Mouse (Mus musculus) heart, postnatal 0 days (tissue): ENCODE data around the gene Kcp. TPM values are rescaled to one million over a fixed set of nuclear protein-coding genes. Genes with fewer than 3 reads are reported as not detected.

ENCODE experiments used
- ATAC-seq: fragments of 200-750 bp; cut with Nextera tagmentation; 2 replicates; pipeline ENCODE4 v1.8.0; 2017; ENCODE audit warnings: low read depth, moderate number of reproducible peaks, moderate library complexity; ENCODE audit not compliant: insufficient read depth
- DNase-seq: peaks from one replicate; pipeline ENCODE4 v3.0.0-alpha.2; 2016; ENCODE audit warnings: low spot score
- H3K27ac ChIP-seq: fragments of 300-500 bp; sonication (generic); 2 replicates; pipeline ENCODE4 v1.5.1; 2014; ENCODE audit warnings: low read depth, mild to moderate bottlenecking
- H3K27me3 ChIP-seq: fragments of 300-500 bp; sonication (generic); 2 replicates; pipeline ENCODE4 v1.6.1; 2014; ENCODE audit warnings: low read length, mixed read lengths; ENCODE audit not compliant: control insufficient read depth, insufficient read depth
- H3K36me3 ChIP-seq: fragments of 300-500 bp; sonication (generic); replicated peaks from 2 replicates; pipeline ENCODE4 v1.6.1; 2014; ENCODE audit warnings: low read length, mixed read lengths; ENCODE audit not compliant: control insufficient read depth, insufficient read depth
- H3K4me1 ChIP-seq: fragments of 300-500 bp; sonication (generic); 2 replicates; pipeline ENCODE4 v1.6.1; 2014; ENCODE audit warnings: antibody characterized with exemption; ENCODE audit not compliant: control insufficient read depth, insufficient read depth
- H3K4me2 ChIP-seq: fragments of 300-500 bp; sonication (generic); 2 replicates; pipeline ENCODE4 v1.6.1; 2014; ENCODE audit warnings: low read depth, mild to moderate bottlenecking, low read length, moderate library complexity
- H3K4me3 ChIP-seq: fragments of 300-500 bp; sonication (generic); 2 replicates; pipeline ENCODE4 v1.5.1; 2014; ENCODE audit warnings: low read depth, low read length
- H3K9ac ChIP-seq: fragments of 300-500 bp; sonication (generic); replicated peaks from 2 replicates; pipeline ENCODE4 v1.6.1; 2014; ENCODE audit warnings: low read depth, low read length, mixed read lengths
- H3K9me3 ChIP-seq: fragments of 300-500 bp; sonication (generic); replicated peaks from 2 replicates; pipeline ENCODE4 v1.6.1; 2016; ENCODE audit warnings: low read length; ENCODE audit not compliant: control insufficient read depth
- CTCF ChIP-seq: IDR thresholded peaks from 2 replicates; pipeline ENCODE4 v1.5.1; 2016; ENCODE audit warnings: antibody characterized with exemption, control low read depth, low read depth
- EP300 ChIP-seq: IDR thresholded peaks from 2 replicates; pipeline ENCODE4 v1.6.1; 2016; ENCODE audit warnings: antibody characterized with exemption, low read depth
- WGBS: fragments of 180-500 bp; shearing (Covaris S2); extraction: QIAGEN DNeasy Blood & Tissue Kit; methylation state at CpG from one replicate; pipeline ENCODE4 v1.1.7; 2014; 5-methylcytosine and 5-hydroxymethylcytosine counted together
- polyA plus RNA-seq: library from polyadenylated mRNA; unstranded; fragments of >200 nt; fragmentation: Nextera tagmentation; extraction: Ambion mirVana; gene quantifications from 2 replicates; pipeline ENCODE4 v1.2.1, GENCODE M21; 2015
- total RNA-seq: library from RNA; depleted of rRNA; stranded (reverse); fragments of >200 nt; gene quantifications from 2 replicates; pipeline ENCODE4 v1.2.3, GENCODE M21; 2014; ENCODE audit warnings: low replicate concordance

Gene Kcp
- total and polyA plus RNA-seq, 2 experiments from 2014 or later: 4.2 to 17.9 TPM

DNA sequence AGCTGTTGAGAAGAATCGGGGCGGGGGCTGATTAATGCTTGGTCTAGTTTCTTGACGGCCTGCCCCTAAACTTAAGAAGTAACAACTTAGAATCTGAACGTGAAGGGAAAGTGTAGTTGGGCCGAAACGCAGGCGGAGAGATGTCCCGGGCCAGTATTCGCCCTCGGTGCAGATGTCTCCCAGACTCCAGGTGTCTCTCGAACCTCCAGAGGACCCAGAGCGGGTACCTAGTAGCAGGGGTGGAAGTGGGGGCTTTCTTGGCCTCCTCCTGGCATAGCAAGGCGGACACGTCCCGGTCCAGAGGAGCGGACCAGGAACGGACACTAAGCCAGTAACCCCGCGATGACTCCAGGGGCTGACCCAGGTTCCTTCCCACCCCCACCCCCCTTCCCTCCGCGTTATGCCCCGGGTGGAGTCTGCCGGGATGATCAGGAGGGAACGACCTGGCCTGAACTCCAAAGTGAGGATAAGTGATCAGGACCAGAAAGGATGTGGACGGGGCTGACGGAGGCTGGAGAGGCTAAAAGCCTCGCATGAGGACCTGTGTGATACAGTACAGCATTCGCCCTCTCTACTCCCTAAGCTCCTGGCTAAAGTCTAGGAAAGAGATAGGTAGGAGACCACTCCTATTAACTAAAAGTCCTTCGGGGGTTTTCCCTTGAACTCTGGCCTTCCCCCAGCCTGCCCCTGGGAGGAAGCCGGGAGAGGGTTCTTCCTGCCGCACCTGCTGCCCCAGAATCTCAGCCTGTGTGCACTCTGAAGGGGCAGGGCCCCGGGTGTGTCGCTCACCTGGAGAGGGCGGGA lies 19.8 kb upstream of the Kcp start:
- 10% methylated on average over 34 of the region's 34 CpGs for whole genome bisulfite sequencing
- no peaks in the 10 kb centered on the region for H3K9me3 ChIP-seq
- H3K9ac ChIP-seq: peak overlapping the region; percentile 38; the same call in 1 of the 2 replicates
- H3K27me3 ChIP-seq: peaks cover 25% of the 10 kb centered on the region
- peak overlapping the region; percentile 62 for H3K4me3 ChIP-seq
- H3K27ac ChIP-seq: no peak overlapping the region
- no peak for ATAC-seq
- H3K36me3 ChIP-seq: no peaks in the 10 kb centered on the region
- DNase-seq: no peak
- TF ChIP-seq EP300: no peak
- no peak for TF ChIP-seq CTCF
- peaks cover 9% of the 10 kb centered on the region for H3K4me1 ChIP-seq
- H3K4me2 ChIP-seq: peak overlapping the region; percentile 96

DNA sequence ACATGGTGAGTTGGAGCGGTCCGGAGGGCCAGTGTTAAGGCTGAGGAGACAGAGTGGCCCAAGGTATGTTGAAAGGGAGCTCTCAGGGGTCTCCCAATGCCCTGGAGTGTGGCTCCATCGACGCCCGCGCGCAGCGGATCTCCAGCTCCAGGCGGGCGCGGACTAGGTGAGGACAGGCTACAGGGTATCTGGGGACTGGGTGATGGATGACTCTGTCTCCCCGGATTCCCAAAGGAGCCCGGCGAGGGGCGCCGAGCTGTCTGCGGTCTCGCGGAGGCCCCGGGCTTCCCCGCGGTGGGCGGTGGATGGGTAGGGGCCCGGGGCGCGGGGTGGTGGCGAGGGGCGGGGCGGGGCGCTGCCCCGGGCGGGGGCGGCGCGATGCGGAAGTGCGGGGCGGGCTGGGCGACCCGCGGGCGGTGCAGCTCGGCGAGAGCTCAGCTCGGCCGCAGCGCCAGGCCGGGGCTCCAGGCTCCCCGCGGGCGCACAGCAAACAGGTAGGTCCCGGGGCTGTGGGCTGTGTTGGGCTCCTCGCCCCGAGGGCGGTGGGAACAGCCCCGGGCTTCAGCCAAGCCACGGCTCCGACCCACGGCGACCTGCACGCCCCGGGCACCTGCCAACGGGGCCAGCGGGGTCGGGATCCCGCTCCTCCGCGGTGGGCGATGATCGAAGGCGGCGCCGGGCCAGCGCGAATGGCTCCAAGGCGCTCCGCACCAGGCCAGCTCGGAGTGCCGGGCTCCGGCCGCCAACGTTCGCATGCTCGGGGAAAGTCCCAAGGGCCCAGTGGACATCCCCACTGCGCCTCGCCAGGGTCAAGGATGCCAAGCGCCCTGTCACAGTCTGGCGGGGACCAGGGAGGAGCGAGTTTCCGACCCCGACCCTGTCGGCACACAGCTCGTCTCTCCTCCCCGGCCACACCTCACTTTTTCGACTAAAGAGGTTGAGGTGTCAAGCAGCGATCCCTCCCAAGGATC lies 18.8 kb upstream of the Kcp start, which contains the start of gene Irf5:
Irf5 (plus strand) TSS at position 345 of the 971 bp plus-strand sequence.
- 1% methylated on average over 92 of the region's 96 CpGs for WGBS
- TF ChIP-seq CTCF (no peak), EP300 (no peak)
- peak; percentile 19 for ATAC-seq
- no peak for DNase-seq
- Histone ChIP-seq H3K9me3 (no peaks in the 10 kb centered on the region), H3K4me2 (peak within 1 kb of the TSS; percentile 96), H3K27ac (no peak within 1 kb of the TSS), H3K27me3 (peaks cover 25% of the 10 kb centered on the region), H3K36me3 (no peaks in the 10 kb centered on the region), H3K4me3 (peak within 1 kb of the TSS; percentile 62), H3K9ac (peak within 1 kb of the TSS; percentile 38; the same call in 1 of the 2 replicates), H3K4me1 (peaks cover 9% of the 10 kb centered on the region)

DNA sequence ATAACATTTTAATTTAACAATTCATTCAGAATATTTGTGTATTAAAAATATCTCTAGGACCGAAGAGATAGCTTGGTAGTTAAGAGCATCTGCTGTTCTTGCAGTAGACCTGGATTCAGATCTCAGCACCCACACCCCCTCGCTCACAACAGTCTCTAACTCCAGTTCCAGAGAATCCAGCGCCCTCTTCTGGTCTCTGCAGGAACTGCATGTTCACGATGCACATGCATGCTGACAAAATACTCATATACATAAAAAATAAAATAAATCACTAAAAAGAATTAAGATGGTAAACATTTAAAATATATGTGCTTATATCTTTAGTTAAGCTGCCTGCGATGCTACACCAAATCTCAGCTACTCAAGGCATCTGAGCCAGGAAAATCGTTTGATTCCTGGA lies 17.5 kb upstream of the Kcp start:
- no peaks in the 10 kb centered on the region for H3K9me3 ChIP-seq
- no peak for DNase-seq
- H3K9ac ChIP-seq: no peak overlapping the region
- H3K27ac ChIP-seq: no peak overlapping the region
- ATAC-seq: no peak
- no peaks in the 10 kb centered on the region for H3K36me3 ChIP-seq
- TF ChIP-seq EP300 (no peak), CTCF (no peak; the same call in 1 of the 2 replicates)
- H3K4me3 ChIP-seq: no peak overlapping the region
- 76% methylated on average over 6 of the region's 6 CpGs for WGBS
- peaks cover 25% of the 10 kb centered on the region for H3K27me3 ChIP-seq
- H3K4me1 ChIP-seq: peaks cover 9% of the 10 kb centered on the region
- no peak overlapping the region for H3K4me2 ChIP-seq

DNA sequence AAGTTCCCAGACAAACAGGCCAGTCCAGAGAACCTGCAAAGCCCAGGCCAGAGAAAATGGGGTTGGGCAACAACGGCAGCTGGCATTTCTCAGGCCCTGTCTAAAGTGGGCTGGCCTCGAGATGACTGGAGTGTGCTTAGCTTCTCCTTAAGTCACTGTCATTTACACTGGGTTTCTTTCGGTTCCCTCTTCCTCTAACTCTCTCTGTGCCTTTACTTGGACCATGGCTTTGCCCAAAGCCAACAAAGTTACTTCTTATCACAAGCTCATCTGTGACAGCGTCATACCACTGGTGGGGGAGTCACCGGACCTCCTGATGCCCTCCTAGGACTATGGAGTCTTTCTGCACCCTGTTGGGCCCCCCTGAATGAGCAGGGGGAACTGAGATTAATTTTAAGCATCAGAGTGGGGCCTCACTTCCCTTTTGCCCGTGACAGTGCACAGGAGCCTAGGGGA lies 16.3 kb upstream of the Kcp start:
- Histone ChIP-seq H3K4me1 (peaks cover 2% of the 10 kb centered on the region; the same call in 1 of the 2 replicates), H3K4me3 (no peak overlapping the region), H3K27me3 (peaks cover 25% of the 10 kb centered on the region), H3K9me3 (no peaks in the 10 kb centered on the region), H3K4me2 (no peak overlapping the region), H3K9ac (no peak overlapping the region), H3K36me3 (no peaks in the 10 kb centered on the region), H3K27ac (no peak overlapping the region)
- ATAC-seq: no peak; the same call in 1 of the 2 replicates
- TF ChIP-seq CTCF (no peak), EP300 (no peak)
- WGBS: 35% methylated on average over 6 of the region's 6 CpGs
- DNase-seq: peak; percentile 35

DNA sequence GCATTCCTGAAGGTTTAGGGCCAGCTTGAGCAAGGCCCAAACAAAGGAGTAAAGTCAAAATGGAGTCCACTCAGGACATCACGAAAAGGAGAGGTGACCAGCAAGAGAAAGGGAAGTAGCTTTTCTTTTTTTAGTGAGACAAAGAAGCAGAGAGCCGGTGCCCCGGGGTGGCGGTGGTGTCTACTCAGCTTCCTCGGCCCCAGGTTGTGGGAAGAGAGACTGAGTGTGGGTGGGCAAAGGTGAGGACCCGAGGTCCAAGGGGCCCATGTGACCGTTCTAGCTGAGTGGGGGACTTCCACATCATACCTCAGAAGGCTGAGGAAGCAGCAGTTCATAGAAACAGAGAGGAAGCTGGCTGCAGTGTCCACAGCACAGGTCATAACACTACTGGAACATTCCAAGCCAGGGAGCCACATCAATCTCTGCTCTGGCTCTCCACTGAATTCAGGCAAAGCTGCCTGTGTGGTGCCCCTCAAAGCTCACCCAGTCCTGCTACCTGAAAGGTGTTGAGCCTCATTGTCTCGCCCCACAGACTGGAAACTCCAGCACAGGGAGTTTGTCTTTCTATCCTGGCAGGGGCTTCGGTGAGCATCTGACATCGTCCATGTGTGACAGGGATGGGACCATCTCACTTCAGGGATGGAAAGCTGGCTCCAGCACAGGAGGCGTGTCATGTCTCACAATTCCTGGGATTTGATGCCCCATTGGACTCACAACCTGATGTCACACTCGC lies 15.7 kb upstream of the Kcp start:
- DNase-seq (no peak), ATAC-seq (no peak)
- Histone ChIP-seq H3K4me1 (no peaks in the 10 kb centered on the region), H3K4me2 (no peak overlapping the region), H3K36me3 (no peaks in the 10 kb centered on the region), H3K4me3 (no peak overlapping the region), H3K27ac (0 out of 2 replicates have a peak overlapping the region, but pooled peaks have one; percentile 9), H3K9me3 (no peaks in the 10 kb centered on the region), H3K27me3 (peaks cover 23% of the 10 kb centered on the region), H3K9ac (no peak overlapping the region)
- 64% methylated on average over 12 of the region's 12 CpGs for WGBS
- no peak for TF ChIP-seq CTCF
- TF ChIP-seq EP300: no peak
